Mouse (Mus musculus) brain, embryonic 14.5 days (tissue): ENCODE results near the gene Leng1. TPM values are rescaled to one million over a fixed set of nuclear protein-coding genes. Genes with fewer than 3 reads are reported as not detected.
A peak's percentile ranks its signal among the peaks of the same experiment; 100 is the strongest.
"Not testable (repeated sequence)": the region's sequence is repeated elsewhere in the genome, so short reads cannot be mapped to it uniquely, and the experiment has no call there.

Source experiments
- DNase-seq: peaks from one replicate; pipeline ENCODE4 v3.0.0-alpha.2; 2011; ENCODE audit warnings: low read depth
- CTCF ChIP-seq: fragments of 200-500 bp; IDR thresholded peaks from 2 replicates; pipeline ENCODE4 v1.5.1; 2012; ENCODE audit warnings: inconsistent platforms, mild to moderate bottlenecking, moderate library complexity, borderline replicate concordance; ENCODE audit not compliant: insufficient read depth, insufficient read length; ENCODE audit errors: extremely low read depth
- POLR2A ChIP-seq: fragments of 200-500 bp; IDR thresholded peaks from 2 replicates; pipeline ENCODE4 v1.6.1; 2012; ENCODE audit warnings: mild to moderate bottlenecking, inconsistent platforms, borderline replicate concordance; ENCODE audit not compliant: poor library complexity, insufficient read depth, insufficient read length, severe bottlenecking; ENCODE audit errors: extremely low read depth
- polyA plus RNA-seq: library from polyadenylated mRNA; depleted of rRNA; stranded (reverse); fragments of >200 nt; gene quantifications from 2 replicates; pipeline ENCODE4 v1.2.3, GENCODE M21; 2012

Gene Leng1
- polyA plus RNA-seq, 1 experiment = 8.6 TPM

- TF ChIP-seq CTCF = no peak
- DNase-seq = no peak
Observed at GRCm38 (mm10) chr7:3703148-3703878, 37.7 kb upstream of the Leng1 start.

GRCm38 (mm10) chr7:3698471-3698870 is 32.8 kb upstream of the Leng1 start:
- TF ChIP-seq POLR2A (no peak), CTCF (no peak)
- DNase-seq = no peak

- DNase-seq = not testable (repeated sequence)
Observed at GRCm38 (mm10) chr7:3694949-3695305, 29.3 kb upstream of the Leng1 start.

- TF ChIP-seq POLR2A = no peak
- DNase-seq = peak; percentile 93
Observed at GRCm38 (mm10) chr7:3694076-3694948, 28.7 kb upstream of the Leng1 start.

GRCm38 (mm10) chr7:3693809-3694075 is 28.1 kb upstream of the Leng1 start:
- DNase-seq = no peak
- TF ChIP-seq CTCF (no peak), POLR2A (no peak)

- no peak for TF ChIP-seq CTCF
- TF ChIP-seq POLR2A = peak; percentile 25; the same call in 1 of the 2 replicates
- peak; percentile 100 for DNase-seq
Observed at GRCm38 (mm10) chr7:3692987-3693808, 27.6 kb upstream of the Leng1 start, which contains the start of gene Mboat7. Gene Mboat7 (minus strand): TSS chr7:3693523.

GRCm38 (mm10) chr7:3692382-3692986 is 26.8 kb upstream of the Leng1 start, which contains the start of gene Tsen34:
Gene Tsen34 (plus strand): TSS chr7:3692863.
- TF ChIP-seq POLR2A (peak; percentile 26; the same call in 1 of the 2 replicates), CTCF (no peak)
- DNase-seq = no peak

- no peak for TF ChIP-seq CTCF
- no peak for TF ChIP-seq POLR2A
- DNase-seq = no peak
Observed at GRCm38 (mm10) chr7:3691919-3692318, 26.3 kb upstream of the Leng1 start.

GRCm38 (mm10) chr7:3685400-3686187 is 20.0 kb upstream of the Leng1 start:
- DNase-seq = no peak
- TF ChIP-seq CTCF = no peak

GRCm38 (mm10) chr7:3684698-3685097 is 19.1 kb upstream of the Leng1 start:
- no peak for DNase-seq
- no peak for TF ChIP-seq CTCF
- TF ChIP-seq POLR2A = no peak

GRCm38 (mm10) chr7:3683908-3684550 is 18.4 kb upstream of the Leng1 start:
- TF ChIP-seq POLR2A (no peak), CTCF (no peak)
- peak; percentile 80 for DNase-seq

GRCm38 (mm10) chr7:3677342-3677741 is 11.7 kb upstream of the Leng1 start, which contains the start of gene Tmc4:
Gene Tmc4 (minus strand): TSS chr7:3677553.
- TF ChIP-seq CTCF (no peak), POLR2A (no peak)

GRCm38 (mm10) chr7:3676371-3676770 is 10.7 kb upstream of the Leng1 start:
- TF ChIP-seq CTCF (no peak), POLR2A (no peak)
- no peak for DNase-seq

More at GRCm38 (mm10) chr7:3677342-3677741, 11.7 kb upstream of the Leng1 start, which contains the start of gene Tmc4:
- DNase-seq = no peak
